Mouse (Mus musculus): ENCODE data around the gene Als2cl. TPM values are rescaled to one million over a fixed set of nuclear protein-coding genes. Genes with fewer than 3 reads are reported as not detected.

Gene Als2cl
- polyA plus RNA-seq, 1 experiment from 2014 or later: 1.7 TPM

DNA sequence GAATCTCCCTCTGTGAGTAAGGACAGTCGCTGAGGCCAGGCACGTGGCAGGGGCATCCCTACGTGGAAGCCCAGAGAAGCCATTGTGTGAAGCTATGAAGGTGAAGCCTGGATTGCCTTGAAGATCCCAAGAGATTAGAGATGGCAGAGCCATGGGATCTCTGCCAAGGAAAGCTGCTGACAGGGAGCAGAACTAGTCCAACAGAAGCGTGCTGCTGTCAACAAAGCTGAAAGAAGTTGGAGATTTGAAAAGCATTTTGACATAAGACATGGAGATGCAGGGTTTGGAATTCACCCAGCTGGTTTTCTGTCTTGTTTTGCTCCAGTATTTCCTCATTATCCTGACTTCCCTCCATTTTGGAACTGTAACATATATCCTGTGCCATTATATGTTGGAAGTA, 22.6 kb downstream of the Als2cl start:
- 90% methylated on average over 4 of the region's 4 CpGs for whole genome bisulfite sequencing
- no peak for ATAC-seq (ENCODE audit: low FRiP score)

DNA sequence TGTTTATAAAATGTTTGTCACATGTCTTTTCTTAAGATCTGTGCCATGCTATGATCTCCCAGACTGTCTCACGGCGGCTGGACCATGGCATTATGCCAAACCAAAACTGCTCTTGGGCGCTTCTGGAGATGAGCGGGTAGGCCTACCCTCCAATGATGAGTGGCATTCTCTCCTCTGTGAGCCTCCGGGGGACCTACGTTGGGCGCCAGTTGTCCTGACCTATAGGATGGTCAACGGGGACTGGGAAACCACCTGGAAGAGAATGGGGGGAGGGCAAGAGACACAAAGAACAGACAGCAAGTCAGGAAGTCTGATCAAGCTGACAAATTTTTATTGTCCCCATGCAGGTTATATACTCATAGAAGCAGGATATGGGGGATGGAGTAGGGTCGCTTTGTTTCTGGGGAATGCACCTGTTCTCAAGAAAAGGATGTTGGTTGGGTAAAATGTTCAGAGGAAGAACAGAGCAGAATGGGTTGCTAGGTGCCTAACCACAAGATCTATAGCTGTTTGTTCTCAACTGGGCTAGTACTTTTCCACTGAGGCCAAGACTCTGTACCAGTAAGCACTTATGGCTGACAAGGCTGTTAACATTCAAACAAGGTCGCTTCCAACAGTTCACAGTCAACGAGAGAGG, 27.6 kb downstream of the Als2cl start:
- Histone ChIP-seq H3K4me3 (replicated peaks) (no peak overlapping the region), H3K36me3 (replicated peaks) (no peaks in the 10 kb centered on the region), H3K27me3 (no peaks in the 10 kb centered on the region), H3K27ac (no peak overlapping the region), H3K9ac (no peak overlapping the region), H3K4me1 (no peaks in the 10 kb centered on the region), H3K4me2 (no peak overlapping the region), H3K9me3 (0 out of 2 replicates have a peak, but pooled peaks cover 3% of the 10 kb centered on the region)
- ATAC-seq (ENCODE audit: low FRiP score): no peak
- 92% methylated on average over 11 of the region's 11 CpGs for WGBS

More for the DNA sequence above, 22.6 kb downstream of the Als2cl start:
- H3K4me1 ChIP-seq: no peaks in the 10 kb centered on the region
- no peak overlapping the region for H3K9ac ChIP-seq
- H3K9me3 ChIP-seq: 0 out of 2 replicates have a peak, but pooled peaks cover 2% of the 10 kb centered on the region
- H3K36me3 ChIP-seq (replicated peaks): no peaks in the 10 kb centered on the region
- no peak overlapping the region for H3K27ac ChIP-seq
- no peaks in the 10 kb centered on the region; the same call in 1 of the 2 replicates for H3K27me3 ChIP-seq
- H3K4me3 ChIP-seq (replicated peaks): no peak overlapping the region
- no peak overlapping the region for H3K4me2 ChIP-seq

DNA sequence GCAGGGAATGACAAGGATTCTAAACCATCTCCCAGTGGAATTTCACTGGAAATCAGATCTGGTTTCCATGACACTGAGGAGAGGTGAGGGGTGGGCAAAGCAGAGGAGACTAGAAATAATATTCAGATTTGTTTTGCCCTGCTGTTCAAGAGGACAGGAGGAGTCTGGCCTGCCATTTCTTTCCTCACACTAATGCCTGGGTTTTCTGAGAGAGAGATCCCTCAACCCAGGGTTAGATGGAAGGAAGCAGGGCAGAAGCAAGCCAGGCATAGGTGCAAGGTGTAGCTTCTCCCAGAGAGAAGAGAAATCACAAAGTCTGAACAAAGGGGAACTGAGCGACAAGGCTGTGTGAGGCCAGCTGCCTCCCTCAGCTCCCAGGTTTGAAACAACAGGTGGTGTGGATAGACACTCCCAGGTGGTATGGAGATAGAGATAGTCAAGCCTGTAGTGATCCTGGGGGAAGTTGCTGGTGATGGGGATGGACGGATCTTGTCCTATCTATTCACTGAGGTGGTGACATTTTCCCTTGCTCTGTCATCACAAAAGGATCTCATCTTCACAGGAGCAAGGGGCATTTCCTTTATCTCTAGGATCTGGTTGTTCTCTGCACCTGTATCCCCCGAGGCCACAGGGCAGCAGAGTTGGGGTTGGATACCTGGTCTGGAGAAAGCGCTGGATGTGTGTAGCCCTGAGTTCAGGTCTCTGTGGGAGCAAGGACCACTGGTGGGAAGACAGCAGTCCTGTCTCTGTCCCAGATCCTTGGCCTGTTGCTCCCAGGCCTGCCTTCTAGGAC, 28.4 kb downstream of the Als2cl start:
- WGBS: 79% methylated on average over 4 of the region's 4 CpGs
- Histone ChIP-seq H3K27ac (no peak overlapping the region), H3K4me3 (replicated peaks) (no peak overlapping the region)

DNA sequence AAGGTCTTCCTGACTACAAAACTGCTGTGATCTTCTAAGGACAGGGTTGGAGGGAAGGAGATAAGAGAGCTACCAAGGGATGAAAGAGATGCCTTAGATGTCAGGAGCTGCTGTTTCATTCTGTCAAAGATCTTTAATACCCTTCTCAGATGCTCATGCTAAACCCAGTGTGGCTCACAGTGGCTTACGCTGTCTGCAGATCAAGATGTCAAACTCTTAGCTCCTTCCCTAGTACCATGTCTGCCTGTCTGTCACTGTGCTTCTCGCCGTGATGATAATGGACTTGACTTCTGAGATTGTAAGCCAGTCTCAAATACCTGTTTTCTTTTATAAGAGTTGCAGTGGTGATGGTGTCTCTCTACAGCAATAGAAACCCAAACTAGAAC, 29.0 kb downstream of the Als2cl start:
- ATAC-seq (ENCODE audit: low FRiP score): no peak
- Histone ChIP-seq H3K9ac (no peak overlapping the region), H3K36me3 (replicated peaks) (no peaks in the 10 kb centered on the region), H3K27me3 (no peaks in the 10 kb centered on the region), H3K27ac (no peak overlapping the region), H3K4me2 (no peak overlapping the region), H3K9me3 (0 out of 2 replicates have a peak, but pooled peaks cover 3% of the 10 kb centered on the region), H3K4me3 (replicated peaks) (no peak overlapping the region), H3K4me1 (no peaks in the 10 kb centered on the region)
- 90% methylated on average over 3 of the region's 3 CpGs for WGBS

More for the DNA sequence above, 28.4 kb downstream of the Als2cl start:
- Histone ChIP-seq H3K4me1 (no peaks in the 10 kb centered on the region), H3K9ac (no peak overlapping the region), H3K36me3 (replicated peaks) (no peaks in the 10 kb centered on the region), H3K9me3 (0 out of 2 replicates have a peak, but pooled peaks cover 3% of the 10 kb centered on the region), H3K4me2 (no peak overlapping the region), H3K27me3 (no peaks in the 10 kb centered on the region)
- ATAC-seq (ENCODE audit: low FRiP score): no peak

DNA sequence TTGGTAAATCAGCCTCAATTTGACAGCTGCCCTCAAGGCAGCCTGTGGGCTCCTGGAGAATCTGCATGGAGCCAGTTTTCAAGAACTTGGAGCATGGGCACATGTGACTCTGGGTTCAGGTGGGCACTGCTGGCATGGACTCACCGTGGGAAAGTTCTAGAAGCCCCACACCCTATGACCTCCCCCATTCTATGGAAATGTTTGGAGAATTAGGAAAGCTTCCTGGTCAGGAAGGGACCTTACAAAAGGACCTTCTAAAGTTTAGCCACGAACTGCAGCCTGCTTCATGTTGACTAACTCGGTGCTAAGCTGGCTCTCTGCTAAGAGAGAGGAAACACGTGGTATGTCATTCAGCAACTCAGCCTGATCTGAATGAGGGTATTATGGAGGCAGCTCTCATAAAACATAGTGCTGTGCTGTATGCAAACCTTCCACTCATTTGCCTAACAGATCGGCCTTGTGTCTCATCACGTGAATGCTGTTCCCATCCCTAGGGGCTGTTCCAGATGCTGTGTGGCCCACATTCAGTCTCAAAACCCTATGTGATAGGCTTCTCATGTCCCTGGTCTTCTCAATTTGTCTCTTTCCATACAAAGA, 29.8 kb downstream of the Als2cl start:
- no peak overlapping the region for H3K4me3 ChIP-seq (replicated peaks)

DNA sequence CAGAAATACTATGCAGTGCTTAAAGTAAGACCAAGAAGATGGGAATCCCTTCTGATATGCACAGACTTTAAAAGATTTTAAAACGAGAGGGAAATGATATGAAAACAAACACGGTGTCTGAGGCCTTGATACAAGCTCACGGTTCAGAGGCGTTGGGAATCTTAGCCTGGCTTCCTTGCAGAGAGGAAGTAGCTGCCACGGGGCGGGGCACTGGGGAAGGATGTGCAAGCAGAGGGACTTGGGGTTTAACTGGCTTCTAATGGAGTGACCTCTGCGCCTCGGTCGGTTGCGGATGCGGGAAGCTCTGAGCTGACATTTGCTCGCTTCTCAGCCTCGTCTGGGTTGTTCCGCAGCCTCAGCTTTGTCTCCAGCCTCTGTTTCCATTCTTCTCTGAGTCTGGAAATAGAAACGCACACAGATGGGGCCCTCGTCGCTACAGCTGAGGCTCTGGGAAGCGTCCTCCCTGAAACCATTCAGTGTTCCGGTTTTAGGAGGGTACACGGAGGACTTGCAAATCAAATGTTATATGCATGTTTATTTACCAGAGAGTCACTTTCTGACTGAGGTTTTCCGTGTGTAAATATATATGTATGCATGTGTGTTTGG, 35.1 kb downstream of the Als2cl start:
- 60% methylated on average over 21 of the region's 21 CpGs for WGBS
- H3K27ac ChIP-seq: no peak overlapping the region
- no peak for ATAC-seq (ENCODE audit: low FRiP score)

More for the DNA sequence above, 29.8 kb downstream of the Als2cl start:
- H3K4me1 ChIP-seq: no peaks in the 10 kb centered on the region
- no peak overlapping the region for H3K27ac ChIP-seq
- 0 out of 2 replicates have a peak, but pooled peaks cover 3% of the 10 kb centered on the region for H3K9me3 ChIP-seq
- no peaks in the 10 kb centered on the region for H3K36me3 ChIP-seq (replicated peaks)
- H3K4me2 ChIP-seq: no peak overlapping the region
- WGBS: 79% methylated on average over 6 of the region's 6 CpGs
- no peaks in the 10 kb centered on the region for H3K27me3 ChIP-seq
- ATAC-seq (ENCODE audit: low FRiP score): no peak
- no peak overlapping the region for H3K9ac ChIP-seq

DNA sequence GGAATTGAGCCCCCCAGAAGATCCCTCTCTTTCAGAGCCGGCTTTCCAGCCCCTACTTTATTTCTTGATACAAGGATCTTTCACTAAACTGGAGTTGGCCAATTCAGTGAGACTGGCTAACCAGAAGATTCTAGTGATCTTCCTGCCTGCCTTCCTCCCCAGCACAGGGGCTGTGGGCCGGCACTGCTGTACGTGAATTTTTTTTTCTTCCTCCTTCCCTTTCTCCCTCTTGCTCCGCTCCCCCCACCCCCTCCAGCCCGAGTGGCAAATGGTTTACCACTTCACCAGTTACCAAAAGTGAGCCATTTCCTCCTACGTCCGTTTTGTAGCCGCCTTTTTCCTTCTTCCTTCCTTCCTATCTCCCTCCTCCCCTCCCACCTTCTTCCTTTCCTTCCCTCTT, 35.8 kb downstream of the Als2cl start:
- Histone ChIP-seq H3K4me1 (no peaks in the 10 kb centered on the region), H3K4me3 (replicated peaks) (no peak overlapping the region)

More for the DNA sequence above, 35.1 kb downstream of the Als2cl start:
- Histone ChIP-seq H3K9me3 (no peaks in the 10 kb centered on the region), H3K27me3 (no peaks in the 10 kb centered on the region), H3K36me3 (replicated peaks) (no peaks in the 10 kb centered on the region), H3K4me1 (no peaks in the 10 kb centered on the region), H3K4me3 (replicated peaks) (no peak overlapping the region), H3K4me2 (no peak overlapping the region), H3K9ac (no peak overlapping the region)

DNA sequence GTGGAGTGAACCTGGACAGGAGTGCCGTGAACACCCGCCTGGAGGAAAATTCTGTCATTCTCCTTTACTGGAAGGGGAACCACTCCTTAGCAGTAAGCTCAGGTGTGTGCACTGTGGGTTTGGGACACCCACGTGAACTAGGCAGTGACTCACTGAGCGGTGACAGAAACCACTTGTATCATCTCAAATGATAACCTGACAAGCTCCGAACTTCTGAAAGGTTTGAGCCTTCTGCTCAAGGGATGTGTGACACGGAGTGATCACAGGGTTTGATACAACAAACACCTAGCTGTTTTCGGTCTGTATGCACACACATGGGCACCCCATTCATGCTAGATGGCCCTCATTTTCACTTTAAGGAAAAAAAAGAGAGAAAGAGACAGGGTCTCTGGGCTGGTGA, 37.1 kb downstream of the Als2cl start, which contains the start of gene Fam240a:
TSS of gene Fam240a (minus strand) at position 76 of the 400 bp plus-strand sequence.
- WGBS: 94% methylated on average over 7 of the region's 7 CpGs
- H3K36me3 ChIP-seq (replicated peaks): no peaks in the 10 kb centered on the region
- H3K4me2 ChIP-seq: no peak within 1 kb of the TSS
- H3K27ac ChIP-seq: no peak within 1 kb of the TSS
- no peak within 1 kb of the TSS for H3K4me3 ChIP-seq (replicated peaks)
- no peak within 1 kb of the TSS for H3K9ac ChIP-seq
- no peaks in the 10 kb centered on the region for H3K4me1 ChIP-seq
- ATAC-seq (ENCODE audit: low FRiP score): no peak
- H3K9me3 ChIP-seq: no peaks in the 10 kb centered on the region
- no peaks in the 10 kb centered on the region for H3K27me3 ChIP-seq

More for the DNA sequence above, 35.8 kb downstream of the Als2cl start:
- Histone ChIP-seq H3K4me2 (no peak overlapping the region), H3K27ac (no peak overlapping the region), H3K9ac (no peak overlapping the region), H3K36me3 (replicated peaks) (no peaks in the 10 kb centered on the region), H3K9me3 (no peaks in the 10 kb centered on the region), H3K27me3 (no peaks in the 10 kb centered on the region)
- ATAC-seq (ENCODE audit: low FRiP score): no peak
- 76% methylated on average over 8 of the region's 8 CpGs for WGBS

DNA sequence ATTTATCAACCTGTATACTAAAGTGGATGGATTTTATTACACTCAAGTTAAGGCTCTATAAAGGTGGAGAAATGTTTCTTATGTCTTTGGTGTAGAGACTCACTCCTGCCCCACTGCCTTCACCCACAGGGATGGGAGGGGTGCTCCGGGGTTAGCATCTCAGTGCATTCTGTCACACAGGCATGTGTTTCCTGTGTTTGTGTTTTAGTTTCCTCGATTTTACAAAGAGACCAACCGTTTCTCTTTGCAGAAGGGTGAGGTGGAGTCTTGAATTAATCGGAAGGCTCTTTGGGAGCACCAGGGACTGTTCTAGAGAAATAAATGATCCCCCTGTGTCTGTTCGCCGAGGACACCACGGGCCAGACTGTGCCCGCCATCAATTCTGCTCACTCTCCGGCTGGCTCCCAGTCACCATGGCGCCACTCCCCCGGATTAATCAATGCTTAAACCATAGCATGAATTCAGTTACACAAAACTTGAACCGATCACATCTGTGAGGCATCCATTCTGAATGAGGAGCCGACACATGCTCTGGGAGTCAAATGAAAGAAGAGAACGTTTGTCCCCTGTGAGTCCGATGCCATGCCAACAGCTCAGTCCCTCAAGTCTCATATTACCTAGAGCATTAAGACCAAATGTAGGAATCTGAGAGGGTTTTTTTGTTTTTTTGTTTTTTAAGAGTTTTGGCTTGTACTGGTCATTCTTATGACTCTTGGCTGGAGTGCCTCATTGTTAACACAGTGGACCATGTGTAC, 41.2 kb downstream of the Als2cl start:
- no peak overlapping the region for H3K4me3 ChIP-seq (replicated peaks)
- H3K4me2 ChIP-seq: no peak overlapping the region
- no peak overlapping the region for H3K9ac ChIP-seq
- H3K4me1 ChIP-seq: no peaks in the 10 kb centered on the region
- H3K27ac ChIP-seq: no peak overlapping the region
- ATAC-seq (ENCODE audit: low FRiP score): no peak
- H3K36me3 ChIP-seq (replicated peaks): no peaks in the 10 kb centered on the region
- no peaks in the 10 kb centered on the region for H3K9me3 ChIP-seq
- WGBS: 76% methylated on average over 15 of the region's 15 CpGs
- H3K27me3 ChIP-seq: no peaks in the 10 kb centered on the region

DNA sequence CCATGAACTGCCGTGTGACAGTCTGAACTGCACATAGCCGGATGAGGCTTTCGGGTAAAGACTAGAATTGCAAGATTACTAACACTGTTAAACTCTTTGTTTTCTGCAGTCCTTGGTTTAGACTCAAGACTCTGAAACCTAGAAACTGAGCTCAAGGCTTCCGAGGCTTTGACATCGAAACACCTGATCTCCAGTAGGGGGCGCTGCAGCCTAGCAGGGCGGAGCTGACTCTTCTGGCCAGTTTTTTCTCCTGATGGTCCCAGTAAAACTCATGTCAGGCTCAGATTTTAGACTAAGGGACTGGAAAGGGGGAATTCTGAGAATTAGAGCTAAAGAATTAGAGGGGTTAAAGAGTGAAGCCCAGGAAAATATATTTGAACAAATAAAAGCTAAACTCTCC, 43.1 kb downstream of the Als2cl start:
- H3K4me2 ChIP-seq: no peak overlapping the region
- H3K27ac ChIP-seq: no peak overlapping the region
- 21% methylated on average over 7 of the region's 7 CpGs for WGBS
- H3K36me3 ChIP-seq (replicated peaks): no peaks in the 10 kb centered on the region
- H3K27me3 ChIP-seq: no peaks in the 10 kb centered on the region
- H3K4me1 ChIP-seq: no peaks in the 10 kb centered on the region
- H3K4me3 ChIP-seq (replicated peaks): no peak overlapping the region
- no peaks in the 10 kb centered on the region for H3K9me3 ChIP-seq
- ATAC-seq (ENCODE audit: low FRiP score): no peak
- H3K9ac ChIP-seq: no peak overlapping the region

DNA sequence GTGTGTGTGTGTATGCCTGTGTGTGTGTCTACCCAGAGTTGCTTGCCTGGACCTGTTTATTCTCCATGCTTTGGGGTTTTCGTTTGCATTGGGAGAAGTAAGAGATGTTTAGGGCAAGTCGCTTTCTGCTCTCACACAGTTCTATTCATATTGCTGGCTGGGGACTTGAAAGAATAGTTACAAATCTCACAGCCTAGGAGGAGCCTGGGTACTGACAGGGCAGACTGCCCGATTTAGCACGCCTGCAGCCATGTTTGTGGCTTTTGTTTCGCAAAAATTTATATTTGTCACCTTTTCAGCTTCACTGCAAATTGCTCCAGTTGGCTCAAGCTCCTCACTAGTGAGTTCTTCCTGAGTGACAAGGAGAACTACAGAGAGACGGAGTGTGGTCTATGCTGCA, 51.9 kb downstream of the Als2cl start:
- Histone ChIP-seq H3K27ac (no peak overlapping the region), H3K4me2 (no peak overlapping the region)
- 74% methylated on average over 6 of the region's 6 CpGs for WGBS

More for the DNA sequence above, 51.9 kb downstream of the Als2cl start:
- H3K4me3 ChIP-seq (replicated peaks): no peak overlapping the region
- H3K36me3 ChIP-seq (replicated peaks): no peaks in the 10 kb centered on the region
- no peak for ATAC-seq (ENCODE audit: low FRiP score)
- no peaks in the 10 kb centered on the region for H3K9me3 ChIP-seq
- no peak overlapping the region for H3K9ac ChIP-seq
- no peaks in the 10 kb centered on the region for H3K27me3 ChIP-seq
- no peaks in the 10 kb centered on the region for H3K4me1 ChIP-seq

All from forebrain, embryonic 12.5 days (tissue).